Mouse (Mus musculus) left cerebral cortex, adult 6 months (tissue): ENCODE measurements around the gene Abcg2. TPM values are rescaled to one million over a fixed set of nuclear protein-coding genes. Genes with fewer than 3 reads are reported as not detected.

ENCODE experiments used
- long read RNA-seq, 2 experiments: library from polyadenylated mRNA; unstranded; transcript quantifications; one replicate each; pipeline ENCODE4 v2.0.0; 2019 to 2020
- polyA plus RNA-seq: library from polyadenylated mRNA; unstranded; fragments of <200 nt; fragmentation: Nextera tagmentation; gene quantifications from 2 replicates; pipeline ENCODE4 v1.2.3, GENCODE M21; 2021

Gene Abcg2
- 15.5 and 15.8 TPM in 2 replicates for polyA plus RNA-seq
- long read RNA-seq, experiment 1, full-length matches to known transcripts = 69 of 85 reads
- long read RNA-seq, experiment 1, partial matches to known transcripts = 4 of 85 reads
- long read RNA-seq, experiment 1, other reads (novel, unspliced or antisense) = 12 of 85 reads
- long read RNA-seq, experiment 2, full-length matches to known transcripts = 14 of 25 reads
- long read RNA-seq, experiment 2, partial matches to known transcripts = 6 of 25 reads
- long read RNA-seq, experiment 2, other reads (novel, unspliced or antisense) = 5 of 25 reads

DNA sequence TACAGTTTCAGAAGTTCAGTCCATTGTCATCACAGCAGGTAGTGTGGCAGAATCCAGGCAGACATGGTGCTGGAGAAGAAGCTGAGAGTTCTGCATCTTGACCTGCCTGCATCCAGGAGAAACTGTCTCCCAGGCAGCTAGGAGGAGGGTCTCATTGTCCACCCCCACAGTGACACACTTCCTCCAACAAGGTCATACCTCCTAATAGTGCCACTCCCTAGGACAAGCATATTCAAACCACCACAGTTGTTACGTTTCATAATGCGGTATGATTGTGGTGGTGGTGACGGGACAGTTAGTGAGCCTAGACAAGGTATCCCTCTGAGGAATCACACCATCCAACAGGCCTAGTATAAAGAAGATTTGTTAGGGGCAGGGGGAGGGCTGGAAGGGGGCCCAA lies at the start of gene Abcg2:
Gene Abcg2 (plus strand): TSS at position 301 of the 400 bp plus-strand sequence.

Other genes starting within 250 kb of the Abcg2 start
- gene Vmn1r30, start 141.1 kb upstream of the Abcg2 start, polyA plus RNA-seq = not detected in 2 replicates
- not detected in 2 replicates for gene Vmn1r31, start 109.2 kb upstream of the Abcg2 start, polyA plus RNA-seq
- 29.2 and 48.7 TPM in 2 replicates for gene Herc3, start 246.9 kb downstream of the Abcg2 start, polyA plus RNA-seq